Mouse (Mus musculus) kidney, postnatal 0 days (tissue): Measurements from ENCODE around the gene Ptprg. TPM values are rescaled to one million over a fixed set of nuclear protein-coding genes. Genes with fewer than 3 reads are reported as not detected.
A peak's percentile ranks its signal among the peaks of the same experiment; 100 is the strongest.

Experiments used
- ATAC-seq: fragments of 200-750 bp; cut with Nextera tagmentation; replicated peaks from 2 replicates; pipeline ENCODE4 v1.8.0; 2017; ENCODE audit warnings: low read depth, moderate number of reproducible peaks, moderate TSS enrichment, moderate library complexity; ENCODE audit not compliant: low FRiP score
- DNase-seq: peaks from one replicate; pipeline ENCODE4 v3.0.0-alpha.2; 2016; ENCODE audit warnings: low spot score
- H3K27ac ChIP-seq: fragments of 300-500 bp; sonication (generic); 2 replicates; pipeline ENCODE4 v1.5.1; 2014; ENCODE audit warnings: mild to moderate bottlenecking
- H3K27me3 ChIP-seq: fragments of 300-500 bp; sonication (generic); 2 replicates; pipeline ENCODE4 v1.6.1; 2014; ENCODE audit warnings: low read length, mixed read lengths; ENCODE audit not compliant: insufficient read depth
- H3K36me3 ChIP-seq: fragments of 300-500 bp; sonication (generic); 2 replicates; pipeline ENCODE4 v1.6.1; 2014; ENCODE audit warnings: low read length, mixed read lengths; ENCODE audit not compliant: insufficient read depth
- H3K4me1 ChIP-seq: fragments of 300-500 bp; sonication (generic); replicated peaks from 2 replicates; pipeline ENCODE4 v1.6.1; 2014; ENCODE audit warnings: antibody characterized with exemption, low read length, mixed read lengths; ENCODE audit not compliant: insufficient read depth
- H3K4me2 ChIP-seq: fragments of 300-500 bp; sonication (generic); 2 replicates; pipeline ENCODE4 v1.6.1; 2014; ENCODE audit warnings: mild to moderate bottlenecking, low read length, moderate library complexity, mixed read lengths
- H3K4me3 ChIP-seq: fragments of 300-500 bp; sonication (generic); replicated peaks from 2 replicates; pipeline ENCODE4 v1.5.1; 2014; ENCODE audit warnings: low read depth, low read length
- H3K9ac ChIP-seq: fragments of 300-500 bp; sonication (generic); 2 replicates; pipeline ENCODE4 v1.6.1; 2014; ENCODE audit warnings: low read depth, low read length
- H3K9me3 ChIP-seq: fragments of 300-500 bp; sonication (generic); replicated peaks from 2 replicates; pipeline ENCODE4 v1.6.1; 2016; ENCODE audit warnings: low read length, inconsistent platforms, mixed read lengths
- CTCF ChIP-seq: IDR thresholded peaks from 2 replicates; pipeline ENCODE4 v1.5.1; 2016; ENCODE audit warnings: antibody characterized with exemption, low read depth, mild to moderate bottlenecking, moderate library complexity
- WGBS: fragments of 180-500 bp; shearing (Covaris S2); extraction: QIAGEN DNeasy Blood & Tissue Kit; methylation state at CpG from one replicate; pipeline ENCODE4 v1.1.7; 2014; 5-methylcytosine and 5-hydroxymethylcytosine counted together
- polyA plus RNA-seq: library from polyadenylated mRNA; unstranded; fragments of >200 nt; fragmentation: Nextera tagmentation; extraction: Ambion mirVana; gene quantifications from 2 replicates; pipeline ENCODE4 v1.2.1, GENCODE M21; 2015

The Ptprg gene
- polyA plus RNA-seq, 1 experiment from 2014 or later, result 23.5 TPM

GRCm38 (mm10) chr14:11776566-11776965 lies 223.2 kb downstream of the Ptprg start:
- Histone ChIP-seq H3K9ac (no peak overlapping the region), H3K4me2 (no peak overlapping the region), H3K4me3 (no peak overlapping the region), H3K36me3 (no peaks in the 10 kb centered on the region), H3K27ac (no peak overlapping the region), H3K9me3 (no peaks in the 10 kb centered on the region), H3K4me1 (peaks cover 6% of the 10 kb centered on the region; the same call in 1 of the 2 replicates), H3K27me3 (no peaks in the 10 kb centered on the region)
- no peak for TF ChIP-seq CTCF
- DNase-seq (no peak), ATAC-seq (no peak)
- 94% methylated on average over 6 of the region's 6 CpGs for WGBS

DNA sequence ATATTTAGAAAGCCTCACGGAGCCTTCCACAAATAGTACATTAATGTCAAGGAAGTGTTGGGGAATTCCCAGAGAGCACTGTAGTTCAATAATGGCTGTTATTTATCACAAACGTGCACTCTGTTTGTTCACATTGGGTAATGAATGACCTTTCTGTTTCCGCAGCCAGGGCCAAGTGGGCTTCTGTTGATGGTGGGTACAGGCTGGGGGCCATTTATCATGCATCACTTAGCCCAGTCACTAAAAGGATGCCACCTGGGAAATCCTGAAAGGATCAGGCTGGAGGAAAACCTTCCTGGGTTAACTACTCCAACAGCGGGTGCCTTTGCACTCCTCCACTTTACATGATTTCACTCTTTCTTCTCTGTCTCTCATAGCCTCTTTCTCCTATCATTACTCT lies 237.9 kb downstream of the Ptprg start:
- Histone ChIP-seq H3K27ac (no peak overlapping the region), H3K36me3 (no peaks in the 10 kb centered on the region), H3K9me3 (no peaks in the 10 kb centered on the region), H3K27me3 (no peaks in the 10 kb centered on the region), H3K4me1 (no peaks in the 10 kb centered on the region), H3K4me3 (no peak overlapping the region), H3K4me2 (no peak overlapping the region), H3K9ac (no peak overlapping the region)
- DNase-seq, result no peak
- ATAC-seq, result no peak
- no peak for TF ChIP-seq CTCF
- 43% methylated on average over 4 of the region's 4 CpGs for WGBS

DNA sequence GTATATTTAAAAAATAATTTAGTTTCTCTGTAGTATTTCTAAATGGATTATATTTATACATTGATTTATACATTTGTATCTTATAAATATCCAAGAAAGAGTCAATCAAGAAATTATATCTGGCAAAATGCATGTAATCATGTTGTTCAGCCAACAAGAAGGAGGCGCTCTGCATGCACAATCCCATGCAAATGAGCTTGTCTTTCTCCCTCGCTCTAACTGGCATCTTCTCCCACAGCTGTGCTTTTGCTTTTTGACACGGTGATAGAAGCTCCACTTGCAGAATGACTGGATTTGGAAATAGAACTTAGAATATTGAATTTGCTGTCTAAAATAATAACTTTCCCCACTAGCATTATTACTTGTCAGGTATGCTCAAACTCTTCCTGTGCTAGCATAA lies 240.5 kb downstream of the Ptprg start:
- no peaks in the 10 kb centered on the region for H3K36me3 ChIP-seq
- H3K9me3 ChIP-seq, result no peaks in the 10 kb centered on the region
- TF ChIP-seq CTCF, result no peak
- no peaks in the 10 kb centered on the region for H3K27me3 ChIP-seq
- no peak overlapping the region for H3K4me2 ChIP-seq
- WGBS, result 90% methylated on average over 3 of the region's 3 CpGs
- no peak overlapping the region for H3K4me3 ChIP-seq
- ATAC-seq (no peak), DNase-seq (no peak)
- no peak overlapping the region for H3K27ac ChIP-seq
- H3K4me1 ChIP-seq, result no peaks in the 10 kb centered on the region
- no peak overlapping the region for H3K9ac ChIP-seq

GRCm38 (mm10) chr14:11802355-11803035 lies 249.2 kb downstream of the Ptprg start:
- 80% methylated on average over 4 of the region's 4 CpGs for WGBS
- no peak for TF ChIP-seq CTCF
- ATAC-seq, result no peak
- DNase-seq, result no peak
- H3K4me2 ChIP-seq, result no peak overlapping the region
- H3K27ac ChIP-seq, result no peak overlapping the region
- H3K9me3 ChIP-seq, result no peaks in the 10 kb centered on the region
- H3K4me3 ChIP-seq, result no peak overlapping the region
- no peaks in the 10 kb centered on the region for H3K27me3 ChIP-seq
- peaks cover 9% of the 10 kb centered on the region; the same call in 1 of the 2 replicates for H3K4me1 ChIP-seq
- no peaks in the 10 kb centered on the region for H3K36me3 ChIP-seq
- no peak overlapping the region for H3K9ac ChIP-seq

- no peak overlapping the region for H3K9ac ChIP-seq
Measured at GRCm38 (mm10) chr14:11806674-11807073, 253.3 kb downstream of the Ptprg start.

GRCm38 (mm10) chr14:11807465-11807864 lies 254.1 kb downstream of the Ptprg start:
- WGBS, result 49% methylated on average over 4 of the region's 4 CpGs
- H3K27ac ChIP-seq, result peak overlapping the region; percentile 8; the same call in 1 of the 2 replicates
- no peaks in the 10 kb centered on the region for H3K36me3 ChIP-seq
- peaks cover 28% of the 10 kb centered on the region for H3K4me1 ChIP-seq
- no peak overlapping the region for H3K4me3 ChIP-seq
- no peaks in the 10 kb centered on the region for H3K9me3 ChIP-seq
- peak; percentile 33 for DNase-seq
- peak overlapping the region; percentile 19; the same call in 1 of the 2 replicates for H3K4me2 ChIP-seq
- 0 out of 2 replicates have a peak, but pooled peaks have one; percentile 25 for ATAC-seq
- no peaks in the 10 kb centered on the region for H3K27me3 ChIP-seq
- no peak overlapping the region for H3K9ac ChIP-seq
- no peak for TF ChIP-seq CTCF

More at GRCm38 (mm10) chr14:11806674-11807073, 253.3 kb downstream of the Ptprg start:
- peak; percentile 55 for TF ChIP-seq CTCF
- WGBS, result 28% methylated on average over 5 of the region's 5 CpGs
- Histone ChIP-seq H3K36me3 (no peaks in the 10 kb centered on the region), H3K27me3 (no peaks in the 10 kb centered on the region), H3K9me3 (no peaks in the 10 kb centered on the region), H3K4me1 (peaks cover 27% of the 10 kb centered on the region), H3K4me2 (no peak overlapping the region), H3K27ac (no peak overlapping the region), H3K4me3 (no peak overlapping the region)
- ATAC-seq (no peak), DNase-seq (peak; percentile 52)
